Mouse (Mus musculus): Measurements from ENCODE around the gene Hsf4. TPM values are rescaled to one million over a fixed set of nuclear protein-coding genes. Genes with fewer than 3 reads are reported as not detected.
"Not testable (repeated sequence)": the region's sequence is repeated elsewhere in the genome, so short reads cannot be mapped to it uniquely, and the experiment has no call there.

Gene Hsf4
- total RNA-seq, 2 experiments from 2014 or later, result 0.81 to 1.5 TPM

GRCm38 (mm10) chr8:105286907-105287306 is 17.3 kb downstream of the Hsf4 start:
- DNase-seq, result no peak

GRCm38 (mm10) chr8:105288231-105288630 is 18.6 kb downstream of the Hsf4 start:
- DNase-seq, result no peak

GRCm38 (mm10) chr8:105288958-105289732 is 19.5 kb downstream of the Hsf4 start:
- DNase-seq, result peak; percentile 94

GRCm38 (mm10) chr8:105289805-105290460 is 20.3 kb downstream of the Hsf4 start, which contains the start of gene 4931428F04Rik:
Gene 4931428F04Rik (minus strand): TSS chr8:105289864.
- DNase-seq, result peak; percentile 62

- peak; percentile 97 for DNase-seq
These were observed 21.1 kb downstream of the Hsf4 start for GRCm38 (mm10) chr8:105290554-105291314.

GRCm38 (mm10) chr8:105291364-105291763 is 21.8 kb downstream of the Hsf4 start:
- DNase-seq, result not testable (repeated sequence)

- not testable (repeated sequence) for DNase-seq
These were observed 22.2 kb downstream of the Hsf4 start for GRCm38 (mm10) chr8:105291802-105292201.

GRCm38 (mm10) chr8:105292471-105292870 is 22.9 kb downstream of the Hsf4 start:
- no peak for DNase-seq

GRCm38 (mm10) chr8:105293405-105293804 is 23.8 kb downstream of the Hsf4 start:
- no peak for DNase-seq

GRCm38 (mm10) chr8:105294776-105295175 is 25.2 kb downstream of the Hsf4 start:
- DNase-seq, result no peak

- DNase-seq, result no peak
These were observed 25.7 kb downstream of the Hsf4 start for GRCm38 (mm10) chr8:105295256-105295655.

- DNase-seq, result no peak
These were observed 26.4 kb downstream of the Hsf4 start, which contains the start of gene Exoc3l for GRCm38 (mm10) chr8:105295895-105296573. Gene Exoc3l (minus strand): TSS chr8:105296101.

- peak; percentile 94 for DNase-seq
These were observed 28.1 kb downstream of the Hsf4 start, which contains the start of gene E2f4 for GRCm38 (mm10) chr8:105297511-105298192. Gene E2f4 (plus strand): TSS chr8:105297663.

GRCm38 (mm10) chr8:105298351-105299252 is 29.0 kb downstream of the Hsf4 start:
- no peak for DNase-seq

- no peak for DNase-seq
These were observed 30.4 kb downstream of the Hsf4 start for GRCm38 (mm10) chr8:105299962-105300361.

GRCm38 (mm10) chr8:105303396-105303795 is 33.8 kb downstream of the Hsf4 start:
- no peak for DNase-seq

GRCm38 (mm10) chr8:105303874-105304273 is 34.3 kb downstream of the Hsf4 start:
- DNase-seq, result no peak

- DNase-seq, result peak; percentile 10
These were observed 35.0 kb downstream of the Hsf4 start for GRCm38 (mm10) chr8:105304325-105305210.

All from heart, postnatal 4 days (tissue).